Mouse (Mus musculus) liver, embryonic 14 days (tissue): ENCODE results near the gene Scin. TPM values are rescaled to one million over a fixed set of nuclear protein-coding genes. Genes with fewer than 3 reads are reported as not detected.

ENCODE experiments used
- polyA plus RNA-seq: library from polyadenylated mRNA; depleted of rRNA; stranded (reverse); fragments of >200 nt; gene quantifications from 2 replicates; pipeline ENCODE4 v1.2.3, GENCODE M21; 2012; rRNA removed

Scin gene
- polyA plus RNA-seq, result 0.05 and 0.07 TPM in 2 replicates

GRCm38 (mm10) chr12:40133573-40134271, at the start of gene Scin:
Scin (minus strand) TSS chr12:40134228.

GRCm38 (mm10) chr12:40037876-40038463, 96.1 kb downstream of the Scin start, which contains the start of gene Arl4a:
Arl4a (minus strand) TSS chr12:40038025.

Other genes starting within 250 kb of the Scin start
- 40.7 and 43.7 TPM in 2 replicates for gene Arl4a, start 96.2 kb downstream of the Scin start, polyA plus RNA-seq
- 0.01 and 0.06 TPM in 2 replicates for gene Lsmem1, start 65.3 kb upstream of the Scin start, polyA plus RNA-seq
- 15.3 and 17.1 TPM in 2 replicates for gene Ifrd1, start 114.3 kb upstream of the Scin start, polyA plus RNA-seq